Mouse (Mus musculus): Measurements from ENCODE around the gene Uggt2. TPM values are rescaled to one million over a fixed set of nuclear protein-coding genes. Genes with fewer than 3 reads are reported as not detected.

Gene Uggt2
- total RNA-seq, 2 experiments from 2014 or later, result 7.1 to 7.5 TPM

DNA sequence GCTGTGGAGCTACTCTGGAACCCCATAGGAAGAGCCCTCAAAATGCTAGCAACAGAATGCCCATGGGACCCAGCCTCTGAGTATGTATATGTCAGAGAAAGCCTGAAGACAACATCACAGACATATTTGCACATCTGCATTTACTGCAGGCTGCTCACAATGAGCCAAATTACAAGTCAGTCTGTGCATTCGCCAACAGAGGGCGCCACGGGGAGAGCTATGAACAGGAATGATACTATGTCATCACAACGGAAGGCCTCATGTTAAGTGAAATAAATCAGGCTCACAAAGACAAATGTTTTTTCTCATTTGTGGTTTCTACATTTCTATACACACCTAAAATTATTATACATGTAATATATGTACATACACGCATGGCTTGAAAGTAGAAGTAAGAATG, 73.3 kb downstream of the Uggt2 start:
- Histone ChIP-seq H3K27ac (no peak overlapping the region), H3K4me3 (no peak overlapping the region)
- peak; percentile 44; the same call in 1 of the 2 replicates for TF ChIP-seq CTCF (IDR thresholded peaks at IDR 0.05)
- intact Hi-C loops (cut with DNase I), result loop anchor here (5.0 kb wide), 2 partner anchors 114 to 209 kb away; no protein-coding TSS in a partner anchor
- DNase-seq, result peak; percentile 27

- intact Hi-C loops (cut with DNase I), result no loop called here
- H3K4me3 ChIP-seq, result no peak overlapping the region
Measured at GRCm38 (mm10) chr14:119013549-119013948, 85.7 kb downstream of the Uggt2 start.

DNA sequence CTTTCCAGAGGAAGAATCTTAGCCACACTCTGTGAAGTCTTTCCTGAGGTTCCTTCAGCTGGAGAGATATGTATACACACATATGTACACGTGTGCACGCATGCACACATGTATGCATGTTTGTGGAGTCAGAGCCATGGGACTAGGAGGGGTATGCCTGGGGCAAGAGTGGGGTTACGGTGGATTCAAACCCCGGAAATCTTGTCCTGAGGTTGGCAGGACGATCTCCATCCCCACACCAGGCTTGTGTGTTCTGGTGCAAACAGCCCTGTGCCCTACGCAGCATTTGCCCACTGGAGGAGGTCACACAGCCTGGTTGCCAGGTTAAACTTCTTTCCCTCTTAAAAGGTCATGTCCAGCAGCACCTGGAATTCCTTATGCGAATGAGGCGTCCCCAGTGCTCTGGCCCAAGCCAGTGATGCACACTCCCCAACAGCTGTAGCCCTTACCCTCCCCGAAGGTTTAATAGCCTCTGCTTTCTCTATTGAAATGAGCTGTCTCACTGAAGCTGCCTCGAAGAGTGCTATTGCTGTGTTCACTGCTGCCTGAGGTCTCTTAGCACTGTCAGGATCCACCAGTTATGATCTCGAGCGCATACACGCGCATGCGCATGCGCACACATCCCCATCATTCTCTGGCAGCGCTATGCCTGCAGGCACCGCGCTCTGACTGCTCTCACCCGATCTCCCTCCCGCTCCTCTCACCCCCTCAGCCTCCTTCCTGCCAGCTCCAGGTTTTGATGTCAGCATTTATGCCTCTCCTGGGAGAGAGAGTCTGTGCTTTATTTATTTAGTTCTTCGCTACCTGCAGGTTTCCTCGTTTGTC, 86.4 kb downstream of the Uggt2 start:
- intact Hi-C loops (cut with DNase I), result no loop called here
- no peak overlapping the region for H3K27ac ChIP-seq
- no peak for TF ChIP-seq CTCF (IDR thresholded peaks at IDR 0.05)
- DNase-seq, result peak; percentile 45
- peak overlapping the region; percentile 50 for H3K4me3 ChIP-seq

More at GRCm38 (mm10) chr14:119013549-119013948, 85.7 kb downstream of the Uggt2 start:
- TF ChIP-seq CTCF (IDR thresholded peaks at IDR 0.05), result no peak
- H3K27ac ChIP-seq, result no peak overlapping the region
- DNase-seq, result no peak

DNA sequence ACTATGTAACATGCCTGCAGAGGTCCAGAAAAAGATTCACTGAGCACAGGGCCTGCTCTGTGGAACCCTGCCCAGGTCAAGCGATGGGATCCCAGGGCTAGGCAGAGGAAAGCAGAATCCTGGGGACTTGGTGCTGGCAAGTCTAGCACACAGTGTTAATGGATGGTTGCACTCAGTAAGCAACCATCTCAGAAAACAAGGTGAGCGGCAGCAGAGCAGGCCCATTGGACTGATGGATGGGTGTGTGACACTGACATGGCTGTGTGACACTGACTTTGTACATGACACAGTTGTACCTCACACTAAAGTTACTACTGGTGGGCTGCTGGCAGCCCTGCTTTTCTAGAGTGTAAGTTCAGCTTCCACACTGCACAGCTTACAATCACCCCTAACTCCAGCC, 89.7 kb downstream of the Uggt2 start:
- Histone ChIP-seq H3K27ac (no peak overlapping the region), H3K4me3 (no peak overlapping the region)
- no peak for TF ChIP-seq CTCF (IDR thresholded peaks at IDR 0.05)
- no peak for DNase-seq
- intact Hi-C loops (cut with DNase I), result loop anchor here (10.0 kb wide), 1 partner anchor 305 kb away; the partner anchor contains the start of gene Abcc4

- Histone ChIP-seq H3K4me3 (peak overlapping the region; percentile 81), H3K27ac (peak overlapping the region; percentile 92)
- no peak for TF ChIP-seq CTCF (IDR thresholded peaks at IDR 0.05)
- intact Hi-C loops (cut with DNase I), result loop anchor here (10.0 kb wide), 1 partner anchor 303 kb away; the partner anchor contains the start of gene Abcc4
- no peak for DNase-seq
Measured at GRCm38 (mm10) chr14:119008031-119008590, 91.1 kb downstream of the Uggt2 start.

DNA sequence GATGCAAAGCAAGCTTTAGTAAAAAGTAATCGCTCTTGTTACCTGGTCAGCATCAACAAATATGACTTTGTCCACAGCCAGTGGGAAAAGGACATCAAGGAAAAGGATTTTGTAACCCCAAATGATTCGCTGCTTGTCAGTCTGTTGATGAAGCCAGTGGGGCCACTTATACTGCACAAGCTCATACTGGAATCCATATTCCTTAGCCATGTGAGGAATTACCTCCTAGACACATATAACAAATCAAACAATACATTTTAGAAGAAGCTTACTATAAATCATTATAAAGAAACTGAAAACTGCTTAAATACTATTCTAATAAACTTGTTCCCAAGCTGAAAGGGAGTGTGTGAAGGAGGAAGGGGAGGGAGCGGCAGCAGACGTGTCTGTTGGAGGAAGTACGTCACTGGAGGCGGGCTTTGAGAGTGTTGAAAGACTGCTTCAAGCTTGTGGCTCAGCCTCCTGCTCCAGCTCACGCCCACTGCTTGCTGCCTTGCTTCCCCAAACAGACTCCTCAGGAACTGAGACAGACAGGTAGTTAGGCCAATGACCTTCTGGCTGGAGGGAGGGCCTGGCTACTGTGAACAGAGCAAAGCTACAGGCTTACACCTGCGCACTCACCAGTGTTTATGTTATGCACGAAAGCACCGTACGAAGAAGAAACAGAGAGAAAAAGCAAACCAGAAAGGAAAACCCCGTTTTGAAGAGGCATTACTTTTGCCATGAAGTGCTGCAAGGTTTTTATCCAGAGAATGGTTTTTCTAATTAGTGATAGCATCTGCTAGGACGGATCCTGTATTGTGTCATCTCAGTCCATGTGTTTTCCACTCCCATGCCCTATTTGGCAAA, 91.9 kb downstream of the Uggt2 start:
- intact Hi-C loops (cut with DNase I), result loop anchor here (10.0 kb wide), 1 partner anchor 303 kb away; the partner anchor contains the start of gene Abcc4
- DNase-seq, result peak; percentile 97
- Histone ChIP-seq H3K27ac (peak overlapping the region; percentile 92), H3K4me3 (peak overlapping the region; percentile 81)
- no peak for TF ChIP-seq CTCF (IDR thresholded peaks at IDR 0.05)

GRCm38 (mm10) chr14:119006441-119007102, 92.7 kb downstream of the Uggt2 start:
- Histone ChIP-seq H3K27ac (peak overlapping the region; percentile 92), H3K4me3 (peak overlapping the region; percentile 81)
- DNase-seq, result no peak
- intact Hi-C loops (cut with DNase I), result loop anchor here (10.0 kb wide), 1 partner anchor 302 kb away; the partner anchor contains the start of gene Abcc4
- TF ChIP-seq CTCF (IDR thresholded peaks at IDR 0.05), result no peak

DNA sequence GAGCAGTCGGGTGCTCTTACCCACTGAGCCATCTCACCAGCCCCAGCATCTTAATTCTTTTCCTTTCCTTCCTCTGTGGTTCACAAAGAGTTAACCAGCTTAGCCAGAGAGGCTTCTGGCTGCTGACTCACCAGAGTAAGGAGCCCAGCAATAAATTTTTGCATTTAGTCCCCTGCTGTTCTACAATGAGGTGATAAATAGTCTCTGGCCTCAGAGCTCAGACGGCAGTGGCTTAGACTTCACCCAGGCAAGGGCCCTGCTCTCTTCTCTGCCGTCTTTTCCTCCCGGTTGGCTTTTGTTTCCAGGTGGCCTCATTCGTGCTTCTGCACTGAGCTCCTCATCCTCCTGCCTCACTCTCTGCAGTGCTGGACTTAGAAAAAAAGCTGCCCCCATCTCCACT, 93.4 kb downstream of the Uggt2 start:
- no peak for TF ChIP-seq CTCF (IDR thresholded peaks at IDR 0.05)
- intact Hi-C loops (cut with DNase I), result loop anchor here (10.0 kb wide), 1 partner anchor 301 kb away; the partner anchor contains the start of gene Abcc4
- DNase-seq, result no peak
- H3K27ac ChIP-seq, result peak overlapping the region; percentile 92; the same call in 1 of the 2 replicates
- peak overlapping the region; percentile 81 for H3K4me3 ChIP-seq

DNA sequence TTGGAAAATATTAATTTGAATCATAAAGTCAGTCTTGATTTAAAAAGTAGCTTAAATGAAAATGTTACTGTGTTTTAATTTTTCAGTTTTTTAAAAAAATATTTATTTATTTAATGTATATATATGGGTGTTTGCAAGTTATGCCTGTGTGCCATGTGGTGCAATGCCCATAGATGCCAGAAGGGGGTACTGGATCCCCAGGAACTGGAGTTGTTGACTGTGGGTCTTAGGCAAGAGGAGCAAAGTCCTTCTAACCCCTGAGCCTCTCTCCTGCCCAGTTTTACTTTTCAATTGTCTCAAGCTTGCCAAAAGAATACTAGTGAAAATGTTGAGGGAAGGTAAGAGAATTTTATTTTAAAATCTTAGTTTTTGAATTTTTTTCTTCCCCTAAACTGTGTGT, 95.9 kb downstream of the Uggt2 start:
- intact Hi-C loops (cut with DNase I), result loop anchor here (10.0 kb wide), 1 partner anchor 299 kb away; the partner anchor contains the start of gene Abcc4
- Histone ChIP-seq H3K4me3 (no peak overlapping the region), H3K27ac (no peak overlapping the region)
- TF ChIP-seq CTCF (IDR thresholded peaks at IDR 0.05), result peak; percentile 48
- DNase-seq, result no peak

- DNase-seq, result no peak
- no peak for TF ChIP-seq CTCF (IDR thresholded peaks at IDR 0.05)
- Histone ChIP-seq H3K27ac (no peak overlapping the region), H3K4me3 (no peak overlapping the region)
- intact Hi-C loops (cut with DNase I), result no loop called here
Measured at GRCm38 (mm10) chr14:118995226-118995925, 103.9 kb downstream of the Uggt2 start.
